Mouse (Mus musculus) kidney, adult 18-20 months (tissue): ENCODE data around the gene S100a2.
A peak's percentile ranks its signal among the peaks of the same experiment; 100 is the strongest.

ENCODE experiments used
- DNase-seq: peaks from one replicate; pipeline ENCODE4 v3.0.0; 2021

S100a2 gene

DNA sequence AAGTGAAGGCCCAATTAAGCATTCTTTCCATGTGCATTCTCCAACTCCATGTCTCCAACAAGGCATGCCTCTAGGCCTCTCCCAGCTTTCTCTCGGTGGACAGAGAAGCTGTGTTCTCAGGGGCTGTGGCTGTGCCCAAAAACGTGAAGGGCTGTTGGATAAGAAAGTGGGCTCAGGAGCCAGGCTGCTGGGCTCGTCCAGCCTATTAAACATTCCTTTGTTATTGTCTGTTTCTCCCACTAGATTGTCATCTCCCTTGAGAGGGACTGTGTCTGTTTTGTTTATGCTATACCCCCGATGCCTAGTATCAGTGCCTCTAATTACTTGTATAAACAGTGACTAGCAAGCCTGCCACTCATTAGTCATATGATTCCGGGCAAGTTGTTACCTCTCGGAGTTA, 7.7 kb downstream of the S100a2 start:
- DNase-seq = no peak

DNA sequence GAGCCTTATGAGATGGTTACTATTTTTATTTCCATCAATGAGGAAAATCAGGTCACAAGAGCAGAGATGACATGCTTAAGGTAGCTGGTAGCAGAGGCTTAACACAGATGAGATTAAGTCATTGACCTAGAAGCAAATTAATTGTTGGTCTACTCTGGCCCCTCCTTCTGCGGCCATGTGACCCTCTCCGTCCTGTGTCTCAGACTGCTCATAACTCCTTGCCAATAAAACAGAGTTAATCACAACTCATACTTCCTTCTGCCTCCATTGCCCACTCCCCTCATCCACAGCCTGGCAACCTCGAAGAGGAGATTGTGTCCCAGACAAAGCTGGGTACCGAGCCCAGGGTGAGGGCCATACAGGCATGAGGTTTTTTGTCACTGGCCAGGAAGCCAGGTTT, 8.2 kb downstream of the S100a2 start:
- DNase-seq = no peak

DNA sequence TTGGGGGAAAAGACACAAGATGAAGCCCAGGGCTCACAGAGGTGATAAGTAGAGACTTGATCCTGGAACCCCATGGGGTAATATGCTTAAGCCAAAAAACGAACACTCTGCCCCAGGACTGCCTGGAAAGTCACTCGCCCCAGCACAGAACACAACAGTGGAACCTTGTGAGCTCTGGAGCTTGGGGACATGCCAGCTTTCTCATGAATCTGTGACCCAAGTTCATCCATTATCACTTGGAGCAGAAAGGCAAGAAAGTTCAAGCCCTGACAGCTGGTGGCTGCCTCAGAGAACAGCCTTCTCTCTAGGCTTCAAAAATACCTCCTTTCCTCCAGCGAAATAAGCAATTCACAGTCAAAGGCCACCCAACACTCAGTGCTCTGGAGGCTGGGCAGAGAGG, 9.4 kb downstream of the S100a2 start:
- no peak for DNase-seq

DNA sequence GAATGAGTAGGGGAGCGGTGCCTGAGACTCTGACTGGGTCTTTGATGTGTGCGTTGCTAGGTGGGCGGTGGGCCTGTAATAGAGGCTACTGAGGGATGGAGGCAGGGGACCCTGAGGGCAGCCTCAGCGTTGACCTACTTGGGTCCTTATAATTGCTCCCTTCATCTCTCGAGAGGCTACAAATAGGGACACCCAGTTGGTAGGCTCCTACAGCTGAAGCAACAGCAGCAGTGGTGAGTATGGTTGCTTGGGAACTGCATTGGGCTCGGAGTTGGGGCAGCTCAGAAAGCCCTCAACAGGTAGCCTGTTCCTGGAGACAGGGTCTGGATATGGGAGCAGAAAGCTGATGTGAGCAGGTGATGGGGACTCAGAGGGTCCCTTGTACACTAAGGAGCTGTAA, 10.0 kb downstream of the S100a2 start:
- DNase-seq = no peak

DNA sequence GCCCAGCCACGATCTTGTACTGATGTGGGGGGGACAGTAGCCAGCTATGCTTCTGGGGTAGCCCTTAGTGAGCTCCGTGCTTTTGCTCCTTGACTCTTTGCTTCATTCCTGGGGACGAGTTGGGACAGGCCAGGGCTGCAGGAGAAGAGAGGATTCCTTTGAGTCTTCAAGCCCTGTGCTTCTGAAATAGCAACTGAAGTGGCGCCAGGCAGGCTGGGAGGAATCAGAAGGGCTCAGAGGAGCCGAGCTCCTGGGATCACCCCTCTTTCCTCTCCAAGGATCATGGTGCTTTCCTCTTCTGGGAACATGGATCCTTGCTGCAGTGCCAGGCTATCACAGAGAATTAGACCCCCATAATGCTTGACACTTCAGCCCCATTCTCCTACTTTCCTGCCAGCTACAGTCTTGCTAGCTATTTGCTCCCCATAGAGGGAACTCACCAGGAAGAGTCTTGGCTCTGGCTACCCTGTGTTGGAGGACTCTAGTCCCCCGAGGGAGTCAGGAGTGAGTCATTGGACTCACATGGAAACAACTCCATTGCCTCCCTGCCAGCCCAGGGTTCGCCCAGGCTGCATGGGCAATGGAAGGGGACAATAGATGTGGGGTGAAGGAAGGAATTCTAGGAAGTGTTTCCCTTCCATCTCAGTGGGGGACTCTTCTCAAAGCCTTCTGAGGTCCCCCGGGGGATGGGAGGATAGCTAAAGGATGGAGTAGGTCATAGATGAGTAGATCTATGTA, 10.6 kb downstream of the S100a2 start:
- DNase-seq = no peak

DNA sequence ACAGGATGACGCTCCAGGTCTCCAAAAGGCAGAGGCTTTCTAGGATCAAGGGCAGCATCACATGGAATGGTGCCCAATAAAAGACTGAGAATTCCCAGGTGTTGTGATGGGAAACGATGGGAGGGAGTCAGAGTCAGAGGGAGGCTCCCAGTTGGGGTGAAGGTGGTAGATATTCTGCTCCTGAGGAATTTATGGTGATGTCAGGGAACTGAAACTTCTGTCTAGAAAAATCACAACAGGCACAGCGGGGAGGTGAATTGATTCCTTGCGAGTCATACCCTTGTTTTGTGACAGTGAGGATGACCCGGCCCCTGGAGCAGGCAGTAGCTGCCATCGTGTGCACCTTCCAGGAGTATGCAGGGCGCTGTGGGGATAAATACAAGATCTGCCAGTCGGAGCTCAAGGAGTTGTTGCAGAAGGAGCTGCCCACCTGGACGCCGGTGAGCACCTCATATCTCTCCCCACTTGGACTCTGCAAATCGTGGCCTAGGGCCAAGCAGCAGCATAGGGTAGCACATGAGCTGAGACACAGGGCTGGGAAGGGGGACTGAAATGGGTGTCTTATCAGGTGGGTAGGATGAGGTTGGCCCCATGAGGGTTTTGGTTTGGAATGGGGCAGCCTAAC, 11.6 kb downstream of the S100a2 start, which contains the start of gene Gm42674:
Gm42674 (plus strand) TSS at position 419 of the 625 bp plus-strand sequence.
- DNase-seq = no peak

DNA sequence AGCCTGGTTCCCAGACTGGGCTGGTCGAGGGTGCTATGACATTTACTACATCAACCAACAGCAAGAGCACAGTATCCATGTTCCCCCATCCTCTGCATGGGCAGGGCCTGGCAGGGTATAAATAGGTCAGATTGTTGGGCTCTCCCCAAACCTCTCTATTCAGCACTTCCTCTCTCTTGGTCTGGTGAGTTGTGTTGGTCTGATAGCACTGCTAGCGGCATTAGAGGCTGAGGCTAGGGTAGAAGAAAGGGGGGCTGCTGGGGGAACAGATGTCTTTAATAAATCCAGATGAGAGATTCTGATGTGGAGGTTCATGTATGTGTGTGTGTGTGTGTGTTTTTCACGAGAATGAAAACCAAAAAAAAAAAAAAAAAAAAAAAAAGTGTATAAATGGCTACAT, 13.6 kb downstream of the S100a2 start, which contains the start of gene S100a4:
S100a4 (plus strand) TSS at position 149 of the 400 bp plus-strand sequence.
- no peak for DNase-seq

DNA sequence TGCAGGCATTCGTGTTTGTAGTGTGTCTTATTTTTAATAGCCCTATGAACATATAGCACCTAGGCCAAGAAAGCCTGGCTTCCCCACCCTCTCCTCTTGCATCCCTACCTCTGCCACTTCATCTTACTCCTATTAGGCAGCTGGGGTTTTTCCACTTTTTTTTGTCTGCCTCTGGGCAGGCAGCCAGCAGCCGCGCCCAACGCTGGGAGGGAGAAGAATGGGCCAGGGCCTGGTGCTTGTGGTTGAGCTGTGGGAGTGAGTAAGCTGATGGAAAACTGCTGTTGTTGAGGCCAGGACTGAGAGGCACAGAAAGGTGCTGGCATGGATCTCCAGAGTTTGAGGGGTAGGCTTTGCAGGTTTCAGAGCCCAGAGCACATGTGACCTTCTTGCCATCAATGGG, 14.4 kb downstream of the S100a2 start:
- peak; percentile 62 for DNase-seq

DNA sequence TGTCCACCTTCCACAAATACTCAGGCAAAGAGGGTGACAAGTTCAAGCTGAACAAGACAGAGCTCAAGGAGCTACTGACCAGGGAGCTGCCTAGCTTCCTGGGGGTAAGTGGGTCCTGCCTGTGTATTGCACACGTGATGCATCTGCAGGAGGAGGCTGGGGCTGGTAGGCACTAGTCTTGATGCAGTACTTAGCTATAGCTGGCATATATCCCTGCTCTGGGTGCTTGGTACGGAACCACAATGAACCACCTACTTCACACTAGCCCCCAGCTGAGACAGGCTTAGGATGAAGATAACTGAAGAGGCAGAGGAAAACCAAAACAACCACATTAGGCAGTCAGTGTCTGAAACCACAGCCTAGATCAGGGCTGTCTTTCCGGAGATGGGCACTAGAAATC, 15.0 kb downstream of the S100a2 start:
- DNase-seq = no peak

DNA sequence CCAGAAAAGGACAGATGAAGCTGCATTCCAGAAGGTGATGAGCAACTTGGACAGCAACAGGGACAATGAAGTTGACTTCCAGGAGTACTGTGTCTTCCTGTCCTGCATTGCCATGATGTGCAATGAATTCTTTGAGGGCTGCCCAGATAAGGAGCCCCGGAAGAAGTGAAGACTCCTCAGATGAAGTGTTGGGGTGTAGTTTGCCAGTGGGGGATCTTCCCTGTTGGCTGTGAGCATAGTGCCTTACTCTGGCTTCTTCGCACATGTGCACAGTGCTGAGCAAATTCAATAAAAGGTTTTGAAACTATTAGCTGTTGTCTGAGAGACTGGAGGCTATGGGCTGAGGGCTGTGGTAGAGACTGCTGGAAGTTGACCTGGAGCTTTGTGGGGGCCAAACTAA, 15.7 kb downstream of the S100a2 start:
- no peak for DNase-seq

DNA sequence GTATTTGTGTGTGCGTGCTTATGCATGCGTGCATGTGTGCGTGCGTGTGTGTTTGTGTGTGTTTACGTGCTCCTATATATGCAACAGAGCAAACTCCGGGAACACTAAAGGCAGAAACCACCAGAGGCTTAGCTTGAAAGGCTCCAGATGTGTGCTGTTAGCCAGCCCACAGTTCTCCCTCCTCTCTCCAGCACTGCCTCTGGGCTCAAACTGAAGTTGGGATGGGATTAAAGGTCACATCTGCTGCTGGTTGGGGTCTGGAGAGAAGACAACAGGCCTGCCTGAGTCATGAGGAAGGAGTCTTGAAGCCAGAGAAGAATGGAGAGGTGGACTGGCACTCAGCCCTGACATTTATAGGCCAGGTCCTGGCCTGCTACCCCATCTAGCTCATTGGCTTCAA, 16.1 kb downstream of the S100a2 start:
- DNase-seq = no peak

DNA sequence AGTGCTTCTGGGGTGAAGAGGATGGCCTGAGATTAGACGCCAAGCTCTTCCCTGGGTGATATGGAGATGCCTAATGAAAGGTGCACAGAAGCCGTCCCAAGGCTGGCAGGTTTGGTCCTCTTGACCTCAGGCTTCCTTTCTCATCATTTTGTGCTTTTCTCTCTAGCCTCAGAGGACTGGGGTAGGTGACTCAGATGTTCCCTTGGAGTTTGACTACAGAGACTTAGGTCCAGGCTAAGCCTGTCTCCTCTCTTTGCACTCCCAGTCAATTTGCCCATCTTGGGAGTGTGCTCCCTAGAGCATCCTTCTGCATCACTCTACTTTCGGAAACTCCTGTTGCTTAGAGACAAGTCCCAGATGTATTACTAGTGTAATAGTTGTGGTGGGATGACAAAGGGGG, 17.3 kb downstream of the S100a2 start:
- DNase-seq = no peak

DNA sequence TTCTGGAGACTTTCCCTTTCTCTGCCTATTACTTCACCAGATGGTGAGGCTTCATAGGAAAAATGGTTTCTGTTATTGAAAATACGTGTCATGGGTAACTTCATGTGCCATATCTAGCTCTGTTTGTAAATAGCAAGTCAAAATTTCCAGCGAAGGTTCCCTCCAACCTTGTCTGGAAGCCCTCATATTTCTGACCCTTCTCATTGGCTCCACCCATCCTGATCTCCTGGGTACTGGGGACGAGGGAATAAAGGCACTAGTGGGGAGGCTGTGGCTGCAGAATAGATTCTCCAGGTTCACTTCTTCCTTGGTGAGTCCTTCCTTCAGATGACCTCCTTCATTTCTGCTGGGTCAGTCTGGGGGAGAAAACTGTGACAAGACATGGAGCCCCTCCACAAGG, 18.2 kb downstream of the S100a2 start, which contains the start of gene S100a5:
S100a5 (plus strand) TSS at position 301 of the 400 bp plus-strand sequence.
- DNase-seq = no peak

DNA sequence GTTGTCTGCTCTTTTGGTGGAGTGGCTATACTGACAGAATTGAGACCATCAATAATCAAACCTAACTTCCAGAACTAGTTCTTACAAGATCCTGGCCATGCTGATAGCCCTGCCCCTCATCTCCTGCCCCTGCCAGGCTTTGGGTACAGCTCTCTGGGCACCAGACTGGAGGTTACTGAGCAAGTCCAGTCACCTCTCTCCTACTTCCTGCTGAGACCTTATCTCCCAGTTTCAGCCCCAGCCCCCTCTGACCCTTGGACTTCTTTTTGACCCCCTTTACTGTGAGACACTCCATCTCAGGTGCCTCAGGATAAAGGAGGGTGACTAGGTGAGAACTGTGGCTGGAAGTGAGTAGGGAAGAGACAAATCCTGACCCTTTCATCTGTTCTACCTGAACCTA, 19.1 kb downstream of the S100a2 start:
- DNase-seq = no peak

DNA sequence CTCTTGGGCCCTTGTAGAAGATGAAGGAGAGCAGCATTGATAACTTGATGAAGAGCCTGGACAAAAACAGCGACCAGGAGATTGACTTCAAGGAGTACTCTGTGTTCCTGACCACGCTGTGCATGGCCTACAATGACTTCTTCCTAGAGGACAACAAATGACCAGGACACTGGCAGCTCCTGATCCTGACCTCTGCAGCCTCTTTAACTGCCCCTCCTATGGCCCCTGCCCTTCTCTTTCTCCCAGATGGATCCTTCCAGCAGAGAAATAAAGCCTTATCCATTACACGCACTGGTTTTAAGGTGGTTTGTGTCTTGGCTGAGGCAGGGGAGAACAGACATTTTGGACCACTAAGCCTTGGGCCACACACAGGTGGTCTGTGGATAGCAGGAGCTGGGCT, 21.4 kb downstream of the S100a2 start:
- DNase-seq = no peak

DNA sequence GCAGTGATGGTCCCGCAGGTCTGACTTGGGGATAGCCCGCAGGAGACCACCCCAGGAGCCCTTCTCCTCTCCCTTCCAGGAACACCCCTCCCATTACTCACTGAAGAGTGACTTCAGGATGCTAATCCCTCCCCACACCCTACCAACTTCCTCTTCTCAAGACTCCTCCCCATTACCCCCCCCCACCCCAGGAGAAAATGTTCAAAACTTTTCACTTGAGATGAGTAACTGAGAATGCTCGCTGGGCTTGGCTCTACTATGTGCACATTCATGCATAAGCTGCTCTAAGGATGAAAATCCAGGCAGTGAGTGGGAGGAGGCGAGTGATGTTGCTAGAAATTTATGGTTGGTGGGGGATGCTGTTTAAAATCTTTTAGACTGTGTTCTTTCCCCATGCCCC, 22.0 kb downstream of the S100a2 start:
- no peak for DNase-seq

DNA sequence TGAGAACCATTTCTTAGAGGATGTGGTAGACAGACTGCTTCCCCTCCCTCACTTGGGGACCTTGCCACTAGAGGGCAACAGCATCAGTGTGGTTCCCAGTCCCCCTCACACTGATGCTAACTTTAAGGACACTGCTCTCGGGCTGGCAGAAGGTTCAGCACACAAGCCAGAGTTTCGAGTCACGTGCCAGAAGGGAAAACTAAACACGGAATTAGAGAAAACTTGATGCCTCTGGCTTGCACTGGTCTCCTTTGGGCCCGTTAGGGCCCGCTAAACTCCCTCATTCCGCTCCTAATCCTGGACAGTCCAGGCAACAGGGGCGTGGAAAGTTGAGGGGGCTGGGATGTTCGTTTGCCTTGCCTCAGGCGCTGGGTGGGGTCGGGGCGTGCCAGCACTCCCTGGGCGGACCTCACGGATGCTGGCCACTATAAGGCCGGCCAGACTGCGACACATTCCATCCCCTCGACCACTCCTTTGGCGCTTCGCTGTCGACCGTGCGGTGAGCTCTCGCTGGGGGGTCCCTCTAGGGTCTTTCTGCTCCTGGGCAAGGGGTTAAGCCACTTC, 22.8 kb downstream of the S100a2 start, which contains the start of gene S100a6:
S100a6 (plus strand) TSS at position 155 of the 564 bp plus-strand sequence.
- peak; percentile 53 for DNase-seq

DNA sequence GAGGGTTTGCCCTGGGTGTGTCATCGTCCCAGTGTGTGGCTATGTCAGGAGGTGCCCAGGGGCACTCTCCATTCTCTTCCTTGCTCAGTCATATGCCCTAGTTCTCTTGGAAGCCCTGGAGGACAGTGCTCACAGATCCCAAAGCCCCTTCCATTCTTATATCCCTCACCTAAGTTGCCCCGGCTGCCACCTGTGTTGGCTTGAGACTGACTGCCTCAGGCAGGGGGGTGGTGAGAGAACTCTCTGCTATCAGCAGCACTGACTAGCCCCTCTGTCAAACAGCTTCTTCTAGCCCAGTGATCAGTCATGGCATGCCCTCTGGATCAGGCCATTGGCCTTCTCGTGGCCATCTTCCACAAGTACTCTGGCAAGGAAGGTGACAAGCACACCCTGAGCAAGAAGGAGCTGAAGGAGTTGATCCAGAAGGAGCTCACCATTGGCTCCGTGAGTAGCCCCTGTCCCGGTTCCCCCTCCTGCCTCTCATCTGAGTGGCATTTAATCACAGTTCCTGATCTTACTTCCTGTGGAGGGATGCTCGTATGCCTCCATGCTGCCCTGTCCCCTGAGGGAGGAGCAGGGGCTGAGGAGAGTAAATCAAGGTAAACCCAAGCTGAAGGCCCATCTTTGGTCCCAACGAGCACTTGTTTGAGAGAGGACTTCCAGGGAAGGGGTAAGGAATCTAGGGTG, 23.6 kb downstream of the S100a2 start:
- DNase-seq = no peak

DNA sequence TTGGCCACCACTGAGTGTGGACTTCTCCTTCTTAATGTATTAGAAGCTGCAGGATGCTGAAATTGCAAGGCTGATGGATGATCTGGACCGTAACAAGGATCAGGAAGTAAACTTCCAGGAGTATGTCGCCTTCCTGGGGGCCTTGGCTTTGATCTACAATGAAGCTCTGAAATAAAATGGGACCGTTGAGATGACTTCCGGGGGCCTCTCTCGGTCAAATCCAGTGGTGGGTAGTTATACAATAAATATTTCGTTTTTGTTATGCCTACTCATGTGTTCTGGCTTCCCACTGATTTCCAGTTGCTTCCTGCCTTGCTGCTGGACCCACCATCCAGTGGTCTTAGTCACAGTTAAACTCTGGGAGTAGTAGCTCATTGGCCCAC, 24.1 kb downstream of the S100a2 start:
- no peak for DNase-seq

DNA sequence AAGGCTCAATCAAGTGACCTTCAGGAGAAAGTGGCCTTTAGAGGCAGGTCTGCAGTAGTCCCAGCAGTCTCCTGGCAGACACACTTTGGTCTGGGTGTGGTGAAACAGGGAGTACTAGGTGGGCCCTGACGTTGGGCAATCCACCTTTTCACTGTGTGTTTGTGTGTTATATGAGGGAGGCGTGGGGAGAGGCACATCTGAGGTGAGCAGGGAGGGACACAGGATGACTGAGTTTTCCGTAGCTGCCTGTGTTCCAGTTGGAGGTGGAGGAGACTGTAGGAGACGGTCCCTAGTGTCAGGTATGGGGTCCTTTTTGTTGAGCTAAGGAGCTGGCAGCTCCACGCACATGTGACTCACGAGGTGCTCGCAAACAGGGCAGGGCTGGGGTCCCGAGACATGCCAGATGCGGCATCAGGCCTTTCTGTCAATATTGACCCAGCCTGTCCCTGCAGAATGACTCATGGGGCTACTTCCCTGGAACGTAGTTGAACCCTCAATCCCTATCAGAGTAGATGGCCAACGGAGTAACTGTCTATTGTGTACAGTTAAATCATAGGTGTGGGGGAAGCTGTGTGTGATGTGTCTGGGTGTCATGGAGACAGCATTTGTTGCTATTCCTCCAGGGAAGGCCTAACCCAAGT, 24.7 kb downstream of the S100a2 start:
- DNase-seq = no peak

DNA sequence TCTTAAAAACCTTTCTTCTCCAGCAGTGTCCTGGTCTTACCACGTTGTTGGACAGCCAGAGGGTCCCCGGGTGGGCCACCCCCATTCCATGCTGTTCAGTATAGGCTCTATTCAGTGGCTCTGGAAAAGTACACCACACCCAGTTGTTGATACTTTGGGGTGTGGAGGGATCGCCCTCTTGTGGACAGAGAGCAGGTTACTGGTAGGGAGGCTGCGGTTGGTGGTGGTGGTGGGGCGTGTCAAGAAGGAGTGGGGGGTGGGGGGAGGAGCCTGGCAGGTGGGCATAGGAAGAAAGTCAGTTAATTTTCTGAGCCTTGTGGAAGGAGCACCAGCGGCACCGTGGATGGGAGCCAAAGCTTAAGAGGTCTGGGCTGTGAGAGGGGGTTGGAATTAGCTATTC, 25.4 kb downstream of the S100a2 start:
- DNase-seq = peak; percentile 72

DNA sequence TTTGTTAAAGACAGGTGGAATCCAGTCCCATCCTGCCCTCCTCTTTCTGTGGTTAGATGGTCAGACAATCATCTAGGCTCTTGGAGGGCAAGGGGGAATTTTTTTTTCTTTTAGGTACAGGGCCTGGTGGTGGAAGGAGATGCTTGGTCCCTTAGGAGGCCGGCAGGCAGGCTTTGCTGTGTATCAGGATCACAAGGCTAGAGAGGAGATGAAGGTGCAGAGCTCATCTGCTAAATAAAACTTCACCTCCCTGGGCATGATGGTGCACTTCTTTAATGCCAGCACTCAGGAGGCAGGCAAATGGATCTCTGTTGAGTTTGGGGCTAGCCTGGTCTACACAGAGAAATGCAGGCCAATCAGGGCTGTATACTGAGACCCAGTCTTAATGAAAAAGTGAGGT, 25.9 kb downstream of the S100a2 start:
- no peak for DNase-seq

DNA sequence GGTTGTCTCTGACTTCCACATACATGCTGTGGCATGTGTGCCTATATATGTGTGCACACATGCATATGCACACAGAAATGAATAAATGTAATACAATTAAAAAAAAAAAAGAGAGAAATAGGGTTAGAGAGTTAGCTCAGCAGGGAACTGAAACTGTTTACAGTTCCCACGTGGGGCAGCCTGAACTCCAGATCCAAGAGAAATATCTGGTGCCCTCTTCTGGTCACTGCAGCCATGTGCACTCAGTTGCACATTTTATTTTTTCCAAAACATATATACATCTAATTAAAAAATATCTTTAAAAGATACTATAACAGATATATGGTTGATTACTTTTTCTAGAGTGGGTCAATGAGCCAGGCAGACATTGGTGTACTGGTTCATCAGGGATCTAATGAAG, 27.5 kb downstream of the S100a2 start:
- no peak for DNase-seq
